Mouse (Mus musculus): ENCODE results near the gene Ak4.

Gene Ak4

DNA sequence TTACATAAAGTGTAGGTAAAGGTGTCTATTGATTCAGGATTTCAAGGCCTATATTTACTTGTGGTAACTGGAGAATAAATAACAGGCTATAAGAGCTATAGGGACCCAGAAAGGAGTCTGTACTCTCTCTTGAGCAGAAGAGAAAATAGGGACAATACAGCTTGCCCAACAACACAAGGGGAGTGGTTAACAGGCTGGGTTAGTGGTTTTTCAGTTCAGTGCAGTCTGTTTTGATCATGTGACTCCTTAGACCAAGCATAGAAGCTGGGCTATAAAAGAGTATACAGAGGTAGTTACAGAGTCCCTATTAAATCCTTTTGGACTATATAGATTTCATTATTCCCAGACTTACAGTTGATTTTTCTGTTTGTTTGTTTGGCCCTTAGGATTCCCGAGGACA, 41.0 kb downstream of the Ak4 start:
- DNase-seq (ENCODE audit: low spot score) = no peak

DNA sequence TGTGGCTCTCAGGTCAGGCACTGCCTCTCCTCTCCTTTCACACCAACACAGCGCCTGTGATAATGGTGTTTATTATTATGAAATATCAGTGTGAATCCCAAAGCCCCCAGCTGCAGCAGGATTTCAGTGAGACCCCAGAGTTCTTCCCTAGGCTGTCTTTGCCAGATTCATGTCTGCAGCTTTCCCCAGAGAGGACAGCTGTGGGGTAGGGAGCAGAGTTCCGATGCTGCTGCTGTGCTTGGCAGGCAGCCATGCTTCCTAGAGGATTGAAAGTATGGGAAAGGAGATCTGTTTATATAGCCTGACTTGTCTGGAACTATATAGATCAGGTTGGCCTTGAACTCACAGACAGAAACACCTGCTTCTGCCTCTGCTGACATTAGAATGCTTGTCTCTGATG, 43.0 kb downstream of the Ak4 start:
- DNase-seq (ENCODE audit: low spot score) = no peak

DNA sequence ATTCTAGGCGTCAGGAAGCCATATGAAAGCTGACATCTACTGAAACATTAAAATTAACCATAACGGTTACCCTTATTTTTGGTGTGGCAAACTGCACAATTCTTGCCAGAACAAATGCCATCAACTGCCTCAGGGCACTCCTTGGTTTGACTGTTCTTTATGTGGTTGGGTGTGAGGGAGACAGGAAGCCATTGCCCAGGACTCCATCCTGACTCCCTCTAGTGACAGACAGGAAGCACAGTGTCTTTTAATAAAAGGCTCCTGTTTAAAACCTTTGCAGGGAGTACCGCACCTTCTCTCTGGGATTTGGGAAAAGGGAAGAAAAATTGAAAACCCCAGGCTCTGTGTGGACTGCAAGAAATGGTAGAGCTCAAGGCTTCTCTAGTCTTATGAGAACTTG, 47.2 kb downstream of the Ak4 start:
- no peak for DNase-seq (ENCODE audit: low spot score)

DNA sequence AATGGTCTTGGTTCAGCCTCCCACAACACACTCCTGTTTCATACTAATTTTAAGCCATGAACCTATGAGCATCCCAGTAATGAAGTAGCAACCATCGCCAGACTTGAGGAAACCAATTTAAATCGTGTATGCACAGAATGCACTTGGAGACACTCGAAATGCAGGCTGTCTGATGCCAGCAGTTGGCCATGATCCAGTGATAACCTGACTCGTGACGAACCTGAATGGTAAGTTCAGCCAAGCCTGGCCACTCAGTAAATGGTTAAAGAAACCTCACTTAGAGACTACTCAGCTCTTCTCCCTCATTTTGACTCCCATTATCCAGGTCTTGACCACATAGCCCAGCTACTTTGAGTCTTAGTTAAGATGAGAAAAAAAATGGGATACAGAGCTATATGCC, 50.2 kb downstream of the Ak4 start:
- no peak for DNase-seq (ENCODE audit: low spot score)

DNA sequence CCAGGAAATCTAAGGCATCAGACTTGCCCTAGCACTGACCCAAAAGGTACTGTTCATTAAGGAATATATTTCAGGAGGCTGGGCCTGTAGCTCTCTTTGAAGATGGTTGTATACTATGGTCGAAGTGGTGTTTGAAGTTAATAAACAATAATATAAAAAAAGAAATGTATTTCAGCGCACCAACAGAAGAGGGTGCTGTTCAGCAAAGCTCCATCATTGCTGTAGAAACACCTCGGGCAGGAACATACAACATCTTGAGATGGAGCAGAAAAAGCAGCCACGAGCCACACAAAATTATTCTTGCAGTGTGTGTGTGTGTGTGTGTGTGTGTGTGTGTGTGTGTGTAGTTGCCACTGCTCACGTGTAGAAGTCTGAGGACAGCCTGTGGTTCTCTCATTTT, 51.5 kb downstream of the Ak4 start:
- DNase-seq (ENCODE audit: low spot score) = no peak

DNA sequence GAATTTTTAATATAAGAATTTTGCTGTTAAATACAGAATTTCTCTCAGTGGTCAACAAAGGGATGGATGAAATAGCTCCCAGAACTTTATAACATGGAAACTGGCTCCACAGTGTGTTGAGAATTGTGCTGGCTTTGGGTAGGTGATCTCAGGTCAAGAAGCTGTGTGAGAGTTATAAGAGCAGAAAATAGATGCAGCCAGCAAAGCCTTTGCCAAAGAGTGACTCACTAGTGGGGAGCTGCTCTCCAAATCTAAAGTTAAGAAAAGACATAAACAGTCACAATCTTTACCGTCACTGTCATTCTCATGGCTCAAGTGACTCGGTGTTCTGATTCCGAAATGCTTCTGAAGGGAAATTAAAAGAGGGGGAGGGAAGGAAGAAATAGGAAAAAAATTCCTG, 53.7 kb downstream of the Ak4 start:
- no peak for DNase-seq (ENCODE audit: low spot score)

DNA sequence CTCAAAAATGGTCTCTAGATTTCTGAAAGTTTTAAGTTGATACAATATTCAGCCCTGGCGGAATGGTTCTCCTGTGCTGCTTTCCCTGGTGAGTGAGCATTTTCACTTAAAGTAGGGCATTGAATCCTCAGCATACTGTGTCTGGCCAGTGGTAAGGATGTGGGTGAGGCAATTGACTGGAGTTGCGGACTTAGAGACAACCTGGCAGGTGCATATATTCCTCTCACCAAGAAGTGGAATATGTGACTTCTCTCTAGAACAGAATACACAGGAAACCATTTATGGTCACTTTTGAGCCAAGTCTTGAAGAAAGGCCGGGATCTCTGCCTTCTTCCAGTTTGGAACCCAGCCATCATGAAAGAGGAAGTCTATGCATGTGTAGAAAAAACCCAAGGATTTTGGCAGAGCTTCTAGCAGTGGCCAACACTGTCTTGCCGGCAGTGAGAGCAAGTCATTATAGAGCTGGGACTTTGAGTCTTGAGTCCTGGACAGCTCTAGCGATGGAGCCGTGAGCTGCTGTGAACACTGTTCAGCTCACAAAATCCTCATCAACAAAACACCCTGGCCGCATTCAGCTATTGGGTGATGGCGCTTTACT, 71.3 kb downstream of the Ak4 start:
- no peak for DNase-seq (ENCODE audit: low spot score)

DNA sequence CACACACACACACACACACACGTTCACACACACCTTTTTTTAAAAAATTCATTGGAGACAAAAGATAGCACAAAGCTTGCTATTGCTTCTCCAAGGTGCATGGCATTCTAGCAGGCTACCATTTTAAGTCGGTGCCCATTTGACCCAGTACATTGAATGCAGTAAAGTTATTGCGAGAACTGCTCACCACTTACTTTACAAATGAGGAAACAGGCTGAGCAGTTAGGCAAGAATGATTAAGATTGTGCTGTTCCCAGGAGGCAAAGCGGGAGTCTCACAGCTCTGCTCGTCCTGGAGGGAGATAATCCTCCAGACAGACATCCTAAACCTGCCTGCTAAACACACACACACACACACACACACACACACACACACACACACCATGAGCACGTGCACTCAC, 72.6 kb downstream of the Ak4 start:
- DNase-seq (ENCODE audit: low spot score) = no peak

DNA sequence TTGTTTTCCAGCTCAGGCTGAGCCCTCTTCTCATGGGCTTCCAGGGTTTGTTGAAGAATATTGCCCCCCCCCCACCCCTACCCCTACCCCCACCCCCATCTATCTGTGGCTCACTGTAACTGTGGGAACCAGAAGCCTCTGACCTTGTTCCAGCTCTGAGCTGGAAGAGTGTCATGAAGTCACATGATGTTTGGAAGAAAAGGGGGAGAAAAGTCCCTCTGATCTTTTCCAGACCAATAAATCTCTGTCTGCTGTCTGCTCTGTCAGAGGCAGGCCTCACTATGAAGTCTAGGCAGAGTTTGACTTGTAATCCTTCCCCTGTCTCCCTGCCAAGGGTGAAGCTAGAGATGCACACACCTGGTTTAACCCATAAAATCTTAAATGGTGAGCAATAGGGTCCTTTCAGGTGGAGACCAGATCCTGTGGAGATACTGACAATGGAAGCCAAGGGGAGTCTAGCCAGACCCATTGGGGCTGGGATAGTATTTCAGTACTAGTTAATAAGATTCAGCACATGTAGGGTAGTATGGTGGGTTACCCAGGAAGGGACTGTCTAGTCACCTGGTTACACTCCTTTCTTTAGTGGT, 74.6 kb downstream of the Ak4 start:
- no peak for DNase-seq (ENCODE audit: low spot score)

DNA sequence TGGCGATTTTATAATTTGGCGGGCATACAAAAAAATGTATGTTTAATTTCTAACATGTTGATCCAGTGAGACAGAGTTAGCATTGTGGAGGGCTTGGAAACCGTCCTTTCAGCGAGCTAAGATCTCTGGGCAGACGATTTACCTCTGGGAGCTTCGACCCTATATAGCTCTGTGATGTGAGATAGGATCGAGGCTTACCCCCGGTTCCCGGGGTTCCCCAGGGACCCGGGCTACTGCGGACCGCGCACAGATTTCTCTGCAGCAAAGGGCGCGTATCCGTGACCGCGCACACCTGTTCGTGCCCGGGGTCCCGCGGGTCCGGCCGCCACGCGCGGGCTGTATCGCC, 77.1 kb downstream of the Ak4 start:
- DNase-seq (ENCODE audit: low spot score) = no peak

DNA sequence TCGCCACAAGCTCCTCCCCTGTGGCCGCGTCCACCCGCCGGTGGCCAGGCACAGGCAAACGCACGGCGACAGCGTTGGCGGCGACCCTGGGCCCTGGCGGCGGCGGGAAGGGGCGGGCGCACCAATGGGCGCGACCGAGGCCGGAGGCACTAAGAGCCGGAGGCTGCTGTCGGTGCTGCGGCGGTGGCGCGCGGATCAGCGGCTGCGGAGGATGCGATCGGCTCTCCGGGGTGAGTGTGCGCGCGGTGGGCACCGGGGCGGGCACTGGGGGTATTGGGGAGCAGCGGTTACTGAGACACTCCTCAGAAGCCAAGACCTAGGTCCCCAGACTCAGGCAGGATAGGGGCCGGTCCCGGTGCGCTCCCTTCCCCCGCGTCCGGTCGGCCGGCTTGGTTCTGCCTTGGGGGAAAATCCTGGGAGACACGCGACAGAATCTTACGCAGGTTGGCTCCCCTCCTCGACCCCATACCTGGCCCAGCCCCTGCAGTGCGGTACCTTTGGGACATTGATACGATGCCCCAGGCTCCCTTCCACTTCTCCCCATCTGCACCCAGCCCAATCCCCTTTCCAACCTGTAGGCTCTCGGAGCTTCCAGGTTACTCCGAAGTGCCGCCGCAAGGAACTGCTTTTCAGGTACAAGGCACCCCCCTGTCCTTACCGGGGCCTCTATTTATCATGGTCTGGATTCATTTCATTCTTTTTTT, 77.6 kb downstream of the Ak4 start, which contains the start of gene Dnajc6:
Gene Dnajc6, plus strand, starts transcription at position 115 of the 704 bp plus-strand sequence.
- peak; percentile 28 for DNase-seq (ENCODE audit: low spot score)

DNA sequence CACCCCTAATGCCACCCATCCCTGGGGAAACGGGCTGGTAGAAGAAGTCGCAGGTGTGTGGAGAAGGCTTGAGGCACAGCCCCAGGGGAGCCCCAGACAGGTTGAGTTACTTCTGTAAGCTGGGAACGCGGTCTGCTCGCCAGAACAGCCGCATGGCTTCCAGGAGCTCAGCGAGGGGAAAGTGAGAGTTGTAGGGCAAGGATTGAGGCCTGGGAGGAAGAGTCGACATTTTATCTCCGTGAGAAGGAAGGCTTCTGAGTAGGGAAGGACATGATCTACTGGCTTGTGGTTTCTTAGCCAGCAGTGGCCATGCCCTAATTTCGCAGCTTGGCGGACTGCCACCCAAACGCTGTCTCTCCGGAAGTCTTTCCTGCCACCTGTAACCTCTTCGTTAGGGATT, 78.3 kb downstream of the Ak4 start:
- DNase-seq (ENCODE audit: low spot score) = peak; percentile 9

DNA sequence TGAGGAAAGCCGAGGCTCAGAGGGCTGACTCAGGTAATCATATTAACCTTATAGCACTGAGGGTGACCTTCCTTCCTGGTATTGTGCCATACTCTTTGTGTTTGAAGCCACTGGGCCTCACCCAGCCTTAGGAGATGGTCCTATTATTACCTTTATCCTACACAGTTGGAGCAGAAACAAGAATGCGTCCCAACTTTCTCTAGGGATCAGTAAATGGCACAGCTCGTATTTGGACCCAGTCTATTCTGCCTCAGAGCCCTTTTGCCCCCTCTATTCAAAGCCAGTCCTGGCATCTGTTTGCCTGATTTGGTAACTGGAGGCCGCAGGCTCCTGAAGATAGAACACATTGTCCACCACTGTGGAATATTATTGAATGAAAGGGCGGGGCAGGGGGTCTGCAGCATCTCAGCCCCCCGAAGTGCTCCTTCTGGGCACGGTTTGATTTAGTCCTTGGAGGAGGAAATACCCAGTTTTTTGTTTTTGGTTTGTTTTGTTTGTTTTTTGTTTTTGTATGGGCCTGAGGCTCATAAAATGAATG, 85.5 kb downstream of the Ak4 start:
- no peak for DNase-seq (ENCODE audit: low spot score)

DNA sequence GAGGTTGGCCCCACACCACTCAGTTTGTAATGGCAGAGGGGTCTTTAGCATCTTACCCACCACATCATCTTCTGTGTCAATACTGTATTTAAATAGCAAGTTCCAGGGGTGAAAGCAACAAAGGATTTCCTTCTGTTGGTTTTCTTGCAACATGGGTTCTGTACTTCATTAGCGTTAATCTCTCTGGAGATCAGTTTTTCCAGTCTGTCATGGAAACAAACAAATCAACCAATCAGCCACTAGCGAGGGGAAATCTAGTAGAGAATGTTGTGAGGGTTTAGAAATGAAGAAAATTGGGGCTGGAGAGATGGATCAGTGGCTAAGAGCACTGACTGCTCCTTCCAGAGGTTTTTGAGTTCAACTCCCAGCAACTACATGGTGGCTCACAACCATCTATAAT, 86.9 kb downstream of the Ak4 start:
- no peak for DNase-seq (ENCODE audit: low spot score)

DNA sequence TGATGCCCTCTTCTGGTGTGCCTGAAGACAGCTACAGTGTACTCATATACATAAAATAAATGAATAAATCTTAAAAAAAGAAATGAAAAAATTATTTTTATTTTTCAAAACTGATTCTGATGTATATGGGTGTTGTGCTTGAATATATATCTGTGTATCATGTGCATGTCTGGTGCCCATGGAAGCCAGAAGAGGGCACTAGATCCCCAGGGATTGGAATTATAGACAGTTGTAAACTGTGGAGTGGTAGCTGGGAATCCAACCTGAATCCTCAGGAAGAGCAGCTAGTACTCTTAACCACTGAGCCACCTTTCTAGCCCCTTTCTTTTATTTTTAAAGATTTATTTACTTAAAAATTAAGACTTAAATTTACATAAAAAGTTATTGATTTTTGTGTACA, 87.3 kb downstream of the Ak4 start:
- DNase-seq (ENCODE audit: low spot score) = no peak

DNA sequence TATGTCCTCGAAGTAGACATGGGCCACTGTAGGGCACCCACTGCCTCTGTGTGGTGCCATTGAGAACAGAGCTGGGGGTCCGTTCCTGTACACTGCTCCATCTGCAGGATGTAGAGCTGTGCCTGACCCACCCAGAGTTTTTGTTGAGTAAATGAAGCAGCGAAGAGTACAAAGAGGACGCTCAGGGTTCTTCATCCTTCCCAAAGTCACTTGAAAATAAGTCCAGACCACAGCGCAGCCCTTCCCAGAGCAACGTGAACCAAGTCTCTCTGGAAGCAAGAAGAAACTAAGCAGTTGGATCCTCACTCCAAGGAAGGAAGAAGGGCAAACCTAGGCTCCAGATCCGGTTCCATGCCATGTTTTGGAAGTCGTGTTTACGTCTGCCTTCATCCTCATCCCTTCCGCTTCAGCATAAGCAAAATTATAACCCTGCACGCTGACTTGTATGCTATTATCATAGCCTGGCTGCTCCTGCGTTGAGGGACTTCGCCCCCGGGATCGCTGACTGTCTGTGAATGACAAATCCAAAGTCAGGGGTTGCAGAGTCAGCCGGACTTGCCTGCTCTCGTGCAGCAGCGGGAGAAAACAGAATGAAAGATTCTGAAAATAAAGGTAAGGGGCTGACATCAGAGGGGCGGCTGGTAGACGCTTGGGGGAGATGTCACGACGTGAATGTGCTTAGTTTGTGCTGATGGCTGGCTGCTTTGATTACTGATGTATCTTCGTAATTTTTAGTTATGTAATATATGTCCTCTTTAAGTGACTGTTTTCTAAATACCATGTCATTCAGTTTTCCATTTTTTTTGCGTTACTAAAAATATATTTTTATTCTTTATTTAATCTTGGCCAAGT, 88.7 kb downstream of the Ak4 start:
- peak; percentile 21 for DNase-seq (ENCODE audit: low spot score)

DNA sequence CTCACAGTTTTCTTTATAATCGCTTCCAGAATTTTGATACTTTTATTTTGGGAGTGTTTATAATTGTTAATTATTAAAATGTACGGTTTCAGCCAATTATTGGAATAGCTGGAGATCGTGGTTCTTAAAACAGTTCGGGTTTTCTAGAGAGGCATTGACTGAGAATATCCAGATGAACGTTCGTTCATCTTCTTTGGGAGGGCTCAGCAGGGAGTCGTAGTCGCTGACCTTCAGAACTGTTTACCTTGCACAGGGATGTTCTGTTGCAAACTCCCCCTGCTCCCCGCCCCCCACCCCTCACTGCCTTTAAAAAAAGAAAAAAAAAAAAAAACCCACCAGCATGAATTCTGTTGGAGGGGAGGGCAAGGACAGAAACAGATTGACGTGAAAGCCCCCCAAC, 89.4 kb downstream of the Ak4 start:
- DNase-seq (ENCODE audit: low spot score) = no peak

DNA sequence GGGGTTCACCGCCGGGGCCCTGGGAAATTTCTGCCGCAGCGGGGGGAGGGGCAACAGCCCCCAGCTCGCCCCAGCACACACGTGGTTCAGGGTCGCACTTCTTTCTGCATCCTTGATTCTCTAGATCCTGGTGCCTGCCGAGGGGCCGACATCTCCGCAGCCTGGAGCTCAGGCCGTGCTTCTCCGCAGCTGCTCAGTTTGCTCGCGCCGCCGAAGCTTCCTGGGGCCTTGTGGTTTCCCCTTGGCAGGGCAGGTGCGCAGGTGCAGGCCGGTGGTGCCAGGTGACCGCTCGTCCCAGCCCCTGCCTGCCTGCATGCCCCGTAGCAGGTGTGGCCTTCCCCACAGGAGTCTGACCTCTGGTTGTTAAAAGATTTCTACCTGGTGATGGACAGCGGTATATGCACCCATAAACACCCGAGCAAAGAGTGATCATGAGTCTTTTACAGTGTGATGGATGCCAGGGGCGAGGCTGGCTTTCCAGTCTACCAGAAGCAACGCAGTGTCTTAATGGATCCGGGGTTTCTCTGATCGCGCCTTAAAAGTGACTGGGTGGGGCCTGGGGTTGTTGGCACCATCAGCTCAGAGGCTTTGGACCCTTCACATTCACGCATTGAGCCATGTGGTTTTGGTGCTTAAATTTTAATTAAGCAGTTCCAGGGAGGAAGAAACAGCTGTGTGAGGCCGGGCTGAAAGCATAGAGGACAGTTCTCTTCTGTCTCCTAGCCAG, 89.9 kb downstream of the Ak4 start:
- peak; percentile 27 for DNase-seq (ENCODE audit: low spot score)

DNA sequence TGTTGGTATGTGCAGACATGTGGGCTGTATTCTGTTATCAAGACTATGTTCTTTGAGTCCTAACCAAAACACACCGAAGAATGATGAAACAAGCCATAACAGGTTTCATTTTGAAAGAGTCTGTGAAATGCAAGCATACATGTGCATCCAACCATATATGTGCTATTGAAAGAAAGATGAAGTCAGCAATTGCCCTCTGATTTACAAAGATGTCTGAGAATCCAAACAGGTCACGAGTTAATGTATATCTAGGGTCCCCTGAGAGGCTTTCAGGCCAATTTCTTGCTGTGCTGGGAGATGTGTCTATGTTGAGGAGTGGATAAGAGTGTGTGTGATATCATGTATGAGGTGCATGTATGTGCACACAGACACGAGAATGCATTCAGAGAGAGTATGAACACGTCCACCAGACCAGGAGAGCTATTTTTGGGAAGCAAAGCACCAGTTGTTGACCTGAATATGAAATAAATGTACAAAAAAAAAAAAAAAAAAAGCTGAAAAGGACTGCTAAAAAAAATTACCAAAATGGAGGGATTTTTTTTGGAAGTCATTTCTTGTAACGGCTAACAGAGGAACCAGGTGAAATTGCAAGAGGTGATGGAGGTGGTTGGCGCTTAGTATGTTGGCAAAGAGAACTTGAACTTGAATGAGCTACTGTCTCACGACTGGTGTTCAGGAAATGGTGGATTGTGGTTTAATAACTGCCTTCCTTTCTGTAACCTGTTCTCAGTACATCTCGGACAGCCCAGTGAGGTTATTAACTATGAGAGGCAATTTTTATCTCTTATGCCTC, 91.2 kb downstream of the Ak4 start:
- no peak for DNase-seq (ENCODE audit: low spot score)

DNA sequence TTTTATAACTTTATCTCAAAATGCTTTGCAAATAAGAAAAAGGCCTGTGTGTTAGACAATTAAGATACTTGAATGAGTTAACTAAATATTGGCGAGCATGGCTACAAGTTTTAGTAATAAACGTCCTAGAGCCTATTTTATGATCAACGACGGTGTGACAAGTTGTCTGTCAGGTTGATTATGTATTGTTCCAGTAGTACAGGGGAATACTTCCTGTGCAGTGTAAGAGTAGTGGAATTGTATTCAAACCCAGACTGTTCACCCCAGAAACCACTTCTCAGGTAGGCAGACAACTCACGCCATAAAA, 91.8 kb downstream of the Ak4 start:
- no peak for DNase-seq (ENCODE audit: low spot score)

DNA sequence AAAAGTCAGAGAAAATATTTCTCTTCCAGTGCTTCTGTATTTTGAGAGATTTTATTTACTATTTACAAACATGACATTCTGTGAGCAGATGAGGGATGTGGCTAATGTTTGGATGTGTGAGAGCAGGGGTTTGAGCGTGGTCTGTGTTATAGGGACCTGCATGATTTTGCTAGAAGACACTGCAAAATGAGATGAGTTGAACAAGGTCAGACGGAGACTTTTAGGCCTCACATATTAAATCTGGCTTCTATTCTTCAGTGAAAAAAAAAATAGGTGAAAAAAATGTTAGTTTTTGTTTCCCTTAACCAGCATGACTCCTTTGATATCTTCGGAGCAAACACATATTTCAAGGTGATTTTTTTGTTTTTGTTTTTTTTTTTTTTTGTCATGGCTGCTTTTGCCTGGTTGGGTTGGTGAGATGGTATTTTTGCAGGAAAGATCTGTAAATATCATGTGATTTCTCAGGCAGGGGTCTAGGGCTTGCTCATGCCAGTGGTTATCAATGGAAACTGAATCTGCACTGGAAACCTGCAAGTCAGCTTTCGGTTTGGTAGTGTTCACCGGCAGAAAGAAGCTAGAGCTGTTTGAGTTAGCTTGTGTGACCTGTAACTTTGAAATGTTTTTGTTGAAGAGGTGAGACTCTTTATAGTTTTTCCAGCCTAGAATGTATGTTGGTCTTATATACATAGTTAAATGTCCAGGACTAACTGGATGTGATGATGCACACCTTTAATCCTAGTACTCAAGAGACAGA, 92.9 kb downstream of the Ak4 start:
- no peak for DNase-seq (ENCODE audit: low spot score)
